In the genomic region with DNA sequence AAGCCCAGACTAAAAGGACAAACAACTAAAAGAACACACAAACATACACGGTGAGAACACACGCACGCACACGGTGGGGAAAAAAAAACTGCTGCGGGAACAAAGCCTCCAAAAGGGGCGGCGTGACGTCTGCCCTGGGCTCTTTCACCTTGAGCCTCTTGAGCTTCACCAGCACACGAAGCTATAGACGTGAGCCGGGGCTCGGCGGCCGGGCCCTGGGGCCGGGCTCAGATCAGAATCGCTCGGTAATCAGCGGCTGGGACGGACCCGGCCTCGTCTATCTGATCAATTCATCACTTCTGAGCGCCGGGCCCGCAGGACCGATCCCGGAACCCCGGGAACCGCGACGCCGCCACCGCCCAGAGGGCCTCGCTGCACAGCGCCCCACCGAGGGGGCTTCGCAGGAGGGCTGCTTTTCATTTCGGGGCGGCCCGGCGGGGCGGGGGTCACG, we compare ENCODE assay signal across 8 mouse cellular contexts. TPM values are rescaled to one million over a fixed set of nuclear protein-coding genes. Genes with fewer than 3 reads are reported as not detected.
A peak's percentile ranks its signal among the peaks of the same experiment; 100 is the strongest.
DNase-seq lines count a peak whose midpoint lies in the region; ATAC-seq and TF ChIP-seq lines count a peak whose summit lies in the region.

No protein-coding gene starts in this region.

- no peak for TF ChIP-seq POLR2A in testis, adult 2 months (IDR thresholded peaks at IDR 0.05; ENCODE audit: control insufficient read depth, low read depth, low read length)

- peak; percentile 39 to 42 for DNase-seq in cerebellum, postnatal 4 days (ENCODE audit: low spot score in 2 of 2)
- no peak for DNase-seq in cerebellum, adult 9-11 months
- DNase-seq in testis, postnatal 10 days (ENCODE audit: low spot score): no peak
- no peak for DNase-seq in thymus, postnatal 4 days

- peak overlapping the region; percentile 78 for H3K4me2 ChIP-seq in forebrain, embryonic 13.5 days
- peak overlapping the region; percentile 69 for H3K4me2 ChIP-seq in limb, embryonic 15.5 days

- peak overlapping the region; percentile 87 for H3K4me3 ChIP-seq in testis, adult 2 months (ENCODE audit: control insufficient read depth, low read depth, low read length)
- peak overlapping the region; percentile 77 for H3K4me3 ChIP-seq in forebrain, embryonic 13.5 days
- H3K4me3 ChIP-seq in limb, embryonic 15.5 days: peak overlapping the region; percentile 82

- H3K27me3 ChIP-seq in testis, adult 2 months (ENCODE audit: control insufficient read depth, insufficient read depth, low read length): no peaks in the 10 kb centered on the region
- H3K27me3 ChIP-seq in forebrain, embryonic 13.5 days: no peaks in the 10 kb centered on the region
- no peaks in the 10 kb centered on the region for H3K27me3 ChIP-seq in limb, embryonic 15.5 days

- H3K27ac ChIP-seq in testis, adult 2 months (ENCODE audit: control insufficient read depth, insufficient read depth, low read depth, low read length): no peak overlapping the region
- H3K27ac ChIP-seq in forebrain, embryonic 13.5 days: peak overlapping the region; percentile 90
- H3K27ac ChIP-seq in limb, embryonic 15.5 days: peak overlapping the region; percentile 89

- peak; percentile 80 for ATAC-seq in forebrain, embryonic 13.5 days
- peak; percentile 32 for ATAC-seq in limb, embryonic 15.5 days (ENCODE audit: insufficient number of reproducible peaks, low FRiP score, low TSS enrichment, low read depth)
- 0 out of 2 replicates have a peak, but pooled peaks have one; percentile 2 for ATAC-seq in monocyte, adult 5-6 weeks (replicated peaks; ENCODE audit: insufficient number of reproducible peaks, low FRiP score, low TSS enrichment, poor library complexity, severe bottlenecking)

- peak overlapping the region; percentile 98 for H3K9ac ChIP-seq in forebrain, embryonic 13.5 days
- peak overlapping the region; percentile 96 for H3K9ac ChIP-seq in limb, embryonic 15.5 days

- H3K9me3 ChIP-seq in forebrain, embryonic 13.5 days (replicated peaks): no peaks in the 10 kb centered on the region
- H3K9me3 ChIP-seq in limb, embryonic 15.5 days: no peaks in the 10 kb centered on the region

- no peaks in the 10 kb centered on the region; the same call in 1 of the 2 replicates for H3K36me3 ChIP-seq in testis, adult 2 months (ENCODE audit: control insufficient read depth, insufficient read depth, low read length)
- H3K36me3 ChIP-seq in forebrain, embryonic 13.5 days (ENCODE audit: poor library complexity, severe bottlenecking): peaks cover 24% of the 10 kb centered on the region
- H3K36me3 ChIP-seq in limb, embryonic 15.5 days: peaks cover 26% of the 10 kb centered on the region

- no peak for TF ChIP-seq CTCF in testis, adult 2 months (IDR thresholded peaks at IDR 0.05; ENCODE audit: control insufficient read depth, insufficient read depth, insufficient replicate concordance, low read depth, low read length)

- WGBS in forebrain, embryonic 13.5 days: under 1% methylated on average over 32 of the region's 42 CpGs
- WGBS in limb, embryonic 15.5 days: 0% methylated on average over 40 of the region's 42 CpGs

- H3K4me1 ChIP-seq in testis, adult 2 months (ENCODE audit: control insufficient read depth, insufficient read depth, low read length): no peaks in the 10 kb centered on the region; the same call in 1 of the 2 replicates
- peaks cover 6% of the 10 kb centered on the region for H3K4me1 ChIP-seq in forebrain, embryonic 13.5 days
- H3K4me1 ChIP-seq in limb, embryonic 15.5 days: no peaks in the 10 kb centered on the region

RNA-seq across cellular contexts. Expression of a gene that starts 8.1 kb away (rescaled TPM):
- 3.2 and 4.0 TPM in 2 replicates for polyA plus RNA-seq in testis, adult 2 months (2012; rRNA removed)
- 59.5 and 61.9 TPM in 2 replicates for polyA plus RNA-seq in forebrain, embryonic 13.5 days (2015; fragmentation: Nextera tagmentation; extraction: Ambion mirVana)
- 52.2 and 53.4 TPM in 2 replicates for polyA plus RNA-seq in limb, embryonic 15.5 days (2015; fragmentation: Nextera tagmentation; extraction: Ambion mirVana)
- total RNA-seq in monocyte, adult 5-6 weeks (2017): 67.3 to 88.2 TPM (median 82.3 TPM) in 3 replicates

RNA-seq across cellular contexts. Expression of a gene that starts 17.4 kb away (rescaled TPM):
- 7.3 and 12.1 TPM in 2 replicates for polyA plus RNA-seq in testis, adult 2 months (2012; rRNA removed)
- polyA plus RNA-seq in forebrain, embryonic 13.5 days (2015; fragmentation: Nextera tagmentation; extraction: Ambion mirVana): 57.7 and 58.4 TPM in 2 replicates
- polyA plus RNA-seq in limb, embryonic 15.5 days (2015; fragmentation: Nextera tagmentation; extraction: Ambion mirVana): 48.7 and 53.5 TPM in 2 replicates
- total RNA-seq in monocyte, adult 5-6 weeks (2017): 40.3 to 53.0 TPM (median 51.7 TPM) in 3 replicates

RNA-seq across cellular contexts. Expression of a gene that starts 17.8 kb away (rescaled TPM):
- polyA plus RNA-seq in testis, adult 2 months (2012; rRNA removed): 144 and 149 TPM in 2 replicates
- polyA plus RNA-seq in forebrain, embryonic 13.5 days (2015; fragmentation: Nextera tagmentation; extraction: Ambion mirVana): 4.3 and 6.4 TPM in 2 replicates
- 0.63 and 0.77 TPM in 2 replicates for polyA plus RNA-seq in limb, embryonic 15.5 days (2015; fragmentation: Nextera tagmentation; extraction: Ambion mirVana)
- 0.11 to 0.19 TPM in 2 of 3 replicates, not detected in the other for total RNA-seq in monocyte, adult 5-6 weeks (2017)

RNA-seq across cellular contexts. Expression of a gene that starts 20.2 kb away (rescaled TPM):
- polyA plus RNA-seq in testis, adult 2 months (2012; rRNA removed): 680 and 743 TPM in 2 replicates
- 0.92 and 1.1 TPM in 2 replicates for polyA plus RNA-seq in forebrain, embryonic 13.5 days (2015; fragmentation: Nextera tagmentation; extraction: Ambion mirVana)
- 0.26 TPM in 1 of 2 replicates, not detected in the other for polyA plus RNA-seq in limb, embryonic 15.5 days (2015; fragmentation: Nextera tagmentation; extraction: Ambion mirVana)
- not detected in 3 replicates for total RNA-seq in monocyte, adult 5-6 weeks (2017)

RNA-seq across cellular contexts. Expression of a gene that starts 36.9 kb away (rescaled TPM):
- 11.2 and 14.3 TPM in 2 replicates for polyA plus RNA-seq in testis, adult 2 months (2012; rRNA removed)
- 70.8 and 72.9 TPM in 2 replicates for polyA plus RNA-seq in forebrain, embryonic 13.5 days (2015; fragmentation: Nextera tagmentation; extraction: Ambion mirVana)
- 15.8 and 18.1 TPM in 2 replicates for polyA plus RNA-seq in limb, embryonic 15.5 days (2015; fragmentation: Nextera tagmentation; extraction: Ambion mirVana)
- 12.4 to 27.1 TPM (median 13.7 TPM) in 3 replicates for total RNA-seq in monocyte, adult 5-6 weeks (2017)

Comparison
In these comparisons a context has a peak if more than half of its experiments do, and no peak if none do; other contexts are left out.
1. DNase-seq: peak in cerebellum, postnatal 4 days (2 of 2); none in cerebellum, adult 9-11 months (single experiment), testis, postnatal 10 days (single experiment) and thymus, postnatal 4 days (single experiment).
2. ATAC-seq: peak in every context shown above with its lines; median percentile 80 in forebrain, embryonic 13.5 days; 32 in limb, embryonic 15.5 days; 2 in monocyte, adult 5-6 weeks.
3. RNA of a gene that starts 8.1 kb away (polyA plus RNA-seq): 59.5 to 61.9 TPM in forebrain, embryonic 13.5 days and 52.2 to 53.4 TPM in limb, embryonic 15.5 days; 3.2 to 4.0 TPM in testis, adult 2 months; every median in the first group is over 10 times any median in the second.
4. RNA of a gene that starts 17.8 kb away (polyA plus RNA-seq): 144 to 149 TPM in testis, adult 2 months; 4.3 to 6.4 TPM in forebrain, embryonic 13.5 days and 0.63 to 0.77 TPM in limb, embryonic 15.5 days; every median in the first group is over 10 times any median in the second.
5. Peak in every context shown above with its lines, with median percentiles within 50 percentile points of each other: H3K4me3 ChIP-seq.